In the genomic region with DNA sequence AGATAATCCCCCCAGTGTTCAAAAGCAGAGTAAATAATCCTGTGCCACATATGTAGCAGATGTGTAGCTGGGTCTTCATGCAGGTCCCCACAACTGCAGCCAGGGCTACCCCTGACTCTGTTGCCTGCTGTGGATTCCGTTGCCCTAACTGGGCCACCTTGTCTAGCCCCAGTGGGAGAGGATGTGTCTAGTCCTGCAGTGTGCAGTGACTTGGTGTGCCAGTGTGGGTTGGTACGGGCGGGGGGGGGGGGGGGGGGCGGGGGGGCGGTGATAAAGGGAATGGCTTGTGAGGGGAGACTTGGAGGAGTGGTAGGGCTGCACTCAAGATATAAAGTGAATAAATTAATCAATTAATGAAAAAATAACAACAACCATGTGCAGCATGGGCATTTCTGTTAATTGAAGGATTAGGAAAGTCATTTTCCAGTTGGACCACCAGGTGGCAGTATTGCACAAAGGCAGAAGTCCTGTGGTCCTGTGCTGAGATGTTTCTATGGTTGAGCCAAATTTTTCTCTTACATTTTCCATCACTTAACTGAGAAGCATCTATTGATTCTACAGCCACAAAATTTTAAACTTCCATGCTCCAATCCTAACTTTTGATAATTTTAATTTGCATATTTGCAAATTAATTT, we compare ENCODE assay signal across 9 mouse cellular contexts. TPM values are rescaled to one million over a fixed set of nuclear protein-coding genes. Genes with fewer than 3 reads are reported as not detected.
DNase-seq lines count a peak whose midpoint lies in the region; ATAC-seq and TF ChIP-seq lines count a peak whose summit lies in the region.
"Had no signal": no experiment of that assay in that cellular context is flagged by ENCODE, and none has a peak within 500 bp of the region (broad histone marks: within the 10 kb centered on the region; RNA-seq: fewer than 3 reads in every experiment).

No protein-coding gene starts in this region.

- no peak for ATAC-seq in G1E (ENCODE audit: extremely low read depth, insufficient number of reproducible peaks, low FRiP score, poor library complexity, severe bottlenecking)

- TF ChIP-seq CTCF in G1E (IDR thresholded peaks at IDR 0.05; ENCODE audit: low read depth, low read length) = peak; percentile 68

- no peaks in the 10 kb centered on the region for H3K4me1 ChIP-seq in G1E (ENCODE audit: insufficient read depth, low read depth, low read length)

- DNase-seq in heart, postnatal 14 days = peak; percentile 47 to 67
- no peak for DNase-seq in heart, adult 11 months
- peak; percentile 20 for DNase-seq in G1E (ENCODE audit: low spot score)
- peak; percentile 44 for DNase-seq in cerebellum, adult 9-10 months
- DNase-seq in heart, postnatal 36 days = peak; percentile 34 to 35
- peak; percentile 19 to 48 for DNase-seq in left cerebral cortex, postnatal 25 days (ENCODE audit: low spot score in 2 of 2)
- DNase-seq in neural tube, embryonic 10.5 days (ENCODE audit: extremely low spot score, low spot score) = peak; percentile 38
- no peak for DNase-seq in yolk sac, embryonic 10.5 days (ENCODE audit: low spot score)

- peaks cover 23% of the 10 kb centered on the region for H3K36me3 ChIP-seq in G1E (replicated peaks)

- no peaks in the 10 kb centered on the region for H3K27me3 ChIP-seq in G1E (ENCODE audit: insufficient read depth, low read length)

- no peak overlapping the region for H3K4me3 ChIP-seq in G1E (ENCODE audit: low read depth, low read length)

- no peaks in the 10 kb centered on the region for H3K9me3 ChIP-seq in G1E (replicated peaks)

- intact Hi-C loops in heart, postnatal 14 days (cut with DNase I) = loop anchor here (2.0 to 10.0 kb wide), 3 partner anchors 79 to 693 kb away; a partner anchor contains a TSS
- intact Hi-C loops in heart, postnatal 36 days (cut with DNase I) = loop anchor here (1.0 to 5.0 kb wide), 4 partner anchors 35 to 220 kb away; a partner anchor contains a TSS
- intact Hi-C loops in left cerebral cortex, postnatal 25 days (cut with DNase I) = loop anchor here (1.0 to 2.0 kb wide), 2 partner anchors 77 to 216 kb away; no protein-coding TSS in a partner anchor

RNA-seq across cellular contexts. Expression of a gene that starts 21.7 kb away (rescaled TPM):
- total RNA-seq in heart, postnatal 14 days (2021) = 100 to 1,000 TPM; 334 to 382 TPM
- not detected in 2 replicates for total RNA-seq in G1E (2014; fragmentation: Nextera tagmentation)
- total RNA-seq in G1E (2017) = not detected in 2 replicates
- not detected in 2 replicates for polyA plus RNA-seq in G1E (2012)
- total RNA-seq in heart, postnatal 36 days (2021) = 100 to 1,000 TPM; 289 to 311 TPM
- 1 to 10 TPM; 1.2 to 1.9 TPM for total RNA-seq in left cerebral cortex, postnatal 25 days (2021)
- polyA plus RNA-seq: macrophage had no signal

RNA-seq across cellular contexts. Expression of a gene that starts 22.7 kb away (rescaled TPM):
- total RNA-seq in heart, postnatal 14 days (2021) = not detected
- total RNA-seq in G1E (2014; fragmentation: Nextera tagmentation) = not detected in 2 replicates
- not detected in 2 replicates for total RNA-seq in G1E (2017)
- not detected in 2 replicates for polyA plus RNA-seq in G1E (2012)
- total RNA-seq in heart, postnatal 36 days (2021) = not detected
- not detected for total RNA-seq in left cerebral cortex, postnatal 25 days (2021)
- polyA plus RNA-seq: macrophage had no signal

Comparison
In these comparisons a context has a peak if more than half of its experiments do, and no peak if none do; other contexts are left out.
1. DNase-seq: peak in heart, postnatal 14 days (2 of 2), G1E (single experiment), cerebellum, adult 9-10 months (single experiment), heart, postnatal 36 days (2 of 2), left cerebral cortex, postnatal 25 days (2 of 2) and neural tube, embryonic 10.5 days (single experiment); none in heart, adult 11 months (single experiment) and yolk sac, embryonic 10.5 days (single experiment).
2. RNA of a gene that starts 21.7 kb away (total RNA-seq): 334 to 382 TPM in heart, postnatal 14 days and 289 to 311 TPM in heart, postnatal 36 days; 1.2 to 1.9 TPM in left cerebral cortex, postnatal 25 days and not detected in G1E; every median in the first group is over 10 times any median in the second.